Mouse (Mus musculus) right cerebral cortex, adult 18-20 months (tissue): ENCODE measurements around the gene Plekhh3.
"Not testable (repeated sequence)": the region's sequence is repeated elsewhere in the genome, so short reads cannot be mapped to it uniquely, and the experiment has no call there.

Experiments used
- DNase-seq: peaks from one replicate; pipeline ENCODE4 v3.0.0; 2022; ENCODE audit warnings: mixed read lengths

Gene Plekhh3

DNA sequence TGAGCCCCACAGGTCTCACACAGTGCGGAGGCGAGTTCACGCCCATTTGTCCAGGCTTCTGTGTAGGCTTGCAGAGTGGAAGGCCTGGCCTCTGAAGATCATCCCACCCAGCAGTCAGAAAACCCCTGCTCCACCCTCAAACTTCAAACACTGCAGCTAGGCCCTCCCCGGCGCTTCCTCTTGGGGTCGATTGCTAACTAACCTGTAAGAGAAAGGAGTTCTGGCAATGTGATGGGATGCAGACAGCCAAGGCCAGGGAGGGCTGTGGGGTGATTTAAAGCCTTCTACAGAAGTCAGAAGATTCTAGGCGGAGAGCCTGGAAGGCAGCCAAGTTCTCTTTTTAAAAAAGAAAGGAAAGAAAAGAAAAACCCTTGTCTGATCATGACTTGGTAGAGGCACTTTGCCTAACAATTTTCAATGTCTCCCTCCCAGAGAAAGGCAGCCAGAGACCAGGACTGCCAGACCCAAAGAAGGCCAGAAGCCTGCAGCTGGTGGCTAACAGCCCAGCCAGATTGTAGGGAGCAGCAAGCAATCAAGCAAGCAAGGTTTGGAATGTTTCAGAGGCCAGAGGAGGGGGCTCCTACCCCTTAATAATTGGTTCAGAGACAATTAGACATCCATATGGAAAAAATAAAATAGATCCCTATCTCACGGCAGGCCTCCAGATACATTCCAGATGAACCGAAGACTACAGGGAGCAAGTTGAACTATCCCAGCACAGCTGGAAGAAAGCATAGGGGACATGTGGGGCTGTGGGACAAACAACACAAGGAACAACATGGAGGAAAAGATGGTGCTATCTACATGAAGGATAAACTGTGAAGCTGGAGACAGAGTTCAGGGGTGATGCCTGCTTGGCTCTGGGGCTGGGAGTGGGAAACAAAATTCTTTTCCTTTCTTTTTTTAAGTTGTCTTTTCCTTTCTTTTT lies 21.7 kb downstream of the Plekhh3 start:
- no peak for DNase-seq

DNA sequence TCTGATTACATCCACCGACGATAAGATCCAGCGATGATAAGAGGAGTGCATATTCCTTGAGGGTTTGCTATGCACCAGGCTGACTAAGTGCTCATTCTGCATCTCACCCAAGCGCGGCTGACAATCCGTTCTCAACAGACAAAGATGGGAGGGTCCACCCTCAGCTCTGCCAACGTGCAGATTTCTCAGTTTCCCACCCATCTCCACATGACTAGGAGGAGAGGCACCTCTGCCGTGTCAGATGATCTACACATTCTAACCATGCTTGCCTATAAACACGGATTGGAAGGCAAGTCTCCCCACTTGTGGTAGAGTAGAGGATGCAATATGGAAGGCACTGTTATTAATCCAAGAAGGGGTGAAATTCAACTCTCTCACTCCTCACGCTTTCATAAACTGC lies 22.4 kb downstream of the Plekhh3 start:
- DNase-seq = no peak

DNA sequence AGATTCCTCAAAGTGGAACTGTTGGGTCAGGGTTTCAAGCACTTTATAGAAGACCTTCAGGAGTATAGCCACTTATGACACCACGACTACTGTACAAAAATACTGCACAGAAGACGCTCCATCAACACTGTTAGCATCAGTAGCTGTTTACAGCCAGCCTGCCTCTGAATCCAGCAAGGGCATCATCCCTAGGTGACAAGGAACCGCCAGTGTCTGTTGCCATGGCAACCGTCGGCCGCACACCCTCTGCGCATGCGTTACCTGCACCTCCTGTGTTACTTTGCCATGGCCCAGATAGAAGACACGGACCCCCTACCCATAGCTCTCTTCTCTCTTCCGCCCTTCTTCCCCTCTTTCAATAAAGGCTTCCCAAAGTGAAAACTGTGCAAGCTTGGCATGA lies 24.8 kb downstream of the Plekhh3 start:
- DNase-seq = peak; percentile 58

DNA sequence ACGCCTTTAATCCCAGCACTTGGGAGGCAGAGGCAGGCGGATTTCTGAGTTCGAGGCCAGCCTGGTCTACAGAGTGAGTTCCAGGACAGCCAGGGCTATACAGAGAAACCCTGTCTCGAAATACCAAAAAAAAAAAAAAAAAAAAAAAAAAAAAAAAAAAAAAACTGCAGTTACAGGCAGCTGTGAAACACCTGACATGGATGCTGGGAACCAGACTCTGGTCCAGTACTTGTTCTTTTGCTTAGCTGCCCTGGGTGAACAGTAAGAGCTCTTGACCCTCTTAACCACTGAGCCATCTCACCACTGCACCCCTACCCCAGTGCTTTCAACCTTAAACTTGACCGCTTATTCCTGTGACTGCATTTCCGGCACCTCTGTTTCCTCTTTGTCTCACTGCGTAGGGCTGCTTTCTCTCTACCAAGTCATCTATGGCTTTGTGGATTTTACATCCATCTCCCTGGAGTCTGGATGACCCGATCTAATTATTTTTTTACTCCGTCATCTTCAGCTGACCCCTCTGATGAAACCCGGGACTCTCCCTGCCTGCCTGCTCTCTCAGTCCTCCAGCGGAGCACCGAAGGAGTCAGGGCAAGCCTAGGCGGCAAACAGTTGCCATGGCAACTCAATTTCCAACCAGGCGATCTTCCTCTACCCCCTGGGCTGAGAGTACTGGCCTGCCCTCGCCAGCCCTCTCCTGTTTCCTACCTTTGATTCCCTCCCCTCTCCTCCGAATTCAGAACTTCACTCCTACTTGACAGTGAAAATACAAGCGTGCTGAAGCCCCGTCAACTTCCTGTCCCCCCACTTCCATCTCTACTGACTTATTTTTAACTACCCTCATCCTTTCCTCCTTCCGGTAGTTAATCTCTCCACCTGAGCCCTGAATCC lies 27.6 kb downstream of the Plekhh3 start:
- peak; percentile 68 for DNase-seq

DNA sequence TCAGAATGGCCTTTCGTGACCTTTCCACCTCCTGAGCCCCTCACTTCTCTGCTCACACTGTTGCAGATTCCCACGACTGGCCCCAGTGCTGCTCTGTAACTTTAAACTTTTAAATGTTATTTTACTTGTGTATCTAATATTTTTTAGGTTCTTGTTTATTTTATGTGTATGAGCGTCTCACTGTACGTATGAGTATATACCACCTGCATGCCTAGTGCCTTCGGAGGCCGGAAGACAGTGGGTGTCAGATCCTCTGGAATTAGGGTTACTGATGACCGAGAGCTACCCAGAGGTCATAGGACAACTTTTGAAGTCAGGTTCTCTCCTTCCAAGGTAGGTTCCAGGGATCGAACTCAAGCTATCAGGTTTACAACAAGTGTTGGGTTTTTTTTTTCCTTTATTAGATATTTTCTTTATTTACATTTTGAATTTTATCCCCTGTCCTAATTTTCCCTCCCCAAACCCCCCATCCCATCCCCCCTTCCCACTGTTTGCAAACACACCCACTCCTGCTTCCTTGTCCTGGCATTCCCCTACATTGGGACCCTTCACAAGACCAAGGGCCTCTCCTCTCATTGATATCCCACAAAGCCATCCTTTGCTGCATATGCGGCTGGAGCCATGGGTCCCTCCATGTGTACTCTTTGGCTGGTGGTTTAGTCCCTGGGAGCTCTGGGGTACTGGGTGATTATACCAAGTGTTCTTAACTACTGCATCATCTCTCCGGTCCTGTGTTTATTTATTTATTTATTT lies 28.8 kb downstream of the Plekhh3 start:
- no peak for DNase-seq

DNA sequence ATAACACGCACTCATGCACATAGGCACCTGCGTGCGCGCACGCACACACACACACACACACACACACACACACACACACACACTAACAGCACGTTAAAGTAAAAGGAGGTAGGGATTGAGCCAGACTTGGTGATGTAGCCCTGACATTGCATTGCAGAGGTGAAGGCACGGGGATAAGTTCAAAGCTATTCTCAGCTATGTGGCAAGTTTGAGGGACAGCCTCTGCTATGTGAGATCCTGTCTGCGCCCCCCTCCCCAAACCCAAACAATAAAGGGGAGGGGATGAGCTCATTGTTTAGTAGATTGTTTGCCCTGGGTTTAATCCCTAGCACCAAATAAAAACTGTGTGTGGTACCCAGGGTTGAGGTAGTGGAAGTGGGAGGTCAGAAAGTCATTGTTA lies 30.1 kb downstream of the Plekhh3 start:
- no peak for DNase-seq

DNA sequence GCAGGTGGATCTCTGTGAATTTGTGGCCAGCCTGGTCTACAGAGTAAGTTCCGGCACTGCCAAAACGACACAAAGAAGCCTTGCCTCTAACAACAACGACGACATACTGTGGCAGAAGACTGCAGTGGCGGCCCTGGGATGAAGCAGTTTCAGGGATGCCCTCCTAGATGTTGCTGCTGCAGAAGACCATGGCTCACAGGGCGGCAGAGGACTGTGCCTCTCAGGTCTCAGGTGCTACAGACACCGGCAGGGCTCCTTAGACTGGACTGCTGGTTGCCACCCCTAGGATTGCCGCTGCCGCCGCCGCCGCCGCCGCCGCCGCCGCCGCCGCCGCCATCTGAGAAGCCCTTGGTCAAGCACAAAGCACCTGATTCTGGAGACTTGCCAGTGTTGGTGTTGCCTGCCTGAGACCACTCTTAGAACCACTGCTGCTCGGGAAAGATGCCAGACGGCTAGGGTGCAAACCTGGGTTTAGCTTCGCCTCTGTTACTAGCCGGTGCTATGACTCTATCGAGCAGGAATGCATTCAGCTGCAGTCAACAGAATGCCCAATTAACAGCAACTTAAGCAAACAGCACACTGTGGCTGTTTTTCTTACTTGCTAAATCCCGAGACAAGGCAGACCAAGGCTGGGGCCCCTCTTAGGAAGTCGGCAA lies 30.9 kb downstream of the Plekhh3 start:
- DNase-seq = no peak

DNA sequence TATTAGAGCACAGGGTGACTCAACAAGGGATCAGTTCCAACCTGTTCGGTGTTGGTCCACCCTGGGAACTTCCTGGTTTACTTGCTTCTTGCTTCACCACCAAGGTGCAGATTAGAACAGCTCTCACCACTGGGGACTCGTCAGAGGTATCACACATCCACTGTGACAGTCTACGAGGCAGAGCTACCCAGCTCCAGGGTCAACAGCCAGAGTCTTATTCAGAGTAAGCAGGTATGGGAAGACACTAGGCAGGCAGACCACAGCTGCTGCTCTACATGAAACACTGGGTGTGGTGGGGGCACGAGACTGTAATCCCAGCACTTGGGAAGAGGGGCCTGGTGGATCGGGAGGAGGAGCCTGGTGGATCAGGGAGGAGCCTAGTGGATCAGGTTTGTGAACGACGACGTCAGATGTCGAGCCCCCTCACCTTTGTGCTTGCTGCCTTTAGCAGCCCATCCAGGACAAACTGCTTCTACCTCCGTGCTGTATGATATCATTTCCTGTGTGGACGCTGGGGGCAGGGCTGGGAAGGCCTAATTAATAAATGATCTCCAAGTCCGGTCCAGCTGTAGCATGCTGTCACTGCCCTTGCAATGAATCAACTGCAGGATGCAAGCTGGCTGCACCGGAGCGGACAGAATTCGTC lies 32.5 kb downstream of the Plekhh3 start:
- DNase-seq = no peak

DNA sequence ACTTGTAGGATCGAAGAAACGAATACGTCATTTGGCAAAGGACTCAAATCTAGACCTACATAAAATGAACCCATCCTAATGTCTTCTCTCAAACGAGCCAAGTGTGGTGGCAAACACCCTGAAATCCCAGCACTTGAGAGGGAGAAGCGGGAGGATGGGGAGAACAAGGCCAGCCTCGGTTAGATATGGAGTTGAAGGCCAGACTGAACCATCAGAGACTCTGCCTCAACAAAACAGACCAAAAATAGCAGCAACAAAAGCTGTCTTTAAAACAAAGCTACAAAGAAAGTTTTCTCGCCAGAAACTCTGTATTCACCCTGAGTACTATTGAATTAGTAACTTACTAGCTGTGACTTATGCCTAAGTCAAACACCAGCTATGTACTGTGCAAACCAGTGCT lies 34.2 kb downstream of the Plekhh3 start:
- no peak for DNase-seq

DNA sequence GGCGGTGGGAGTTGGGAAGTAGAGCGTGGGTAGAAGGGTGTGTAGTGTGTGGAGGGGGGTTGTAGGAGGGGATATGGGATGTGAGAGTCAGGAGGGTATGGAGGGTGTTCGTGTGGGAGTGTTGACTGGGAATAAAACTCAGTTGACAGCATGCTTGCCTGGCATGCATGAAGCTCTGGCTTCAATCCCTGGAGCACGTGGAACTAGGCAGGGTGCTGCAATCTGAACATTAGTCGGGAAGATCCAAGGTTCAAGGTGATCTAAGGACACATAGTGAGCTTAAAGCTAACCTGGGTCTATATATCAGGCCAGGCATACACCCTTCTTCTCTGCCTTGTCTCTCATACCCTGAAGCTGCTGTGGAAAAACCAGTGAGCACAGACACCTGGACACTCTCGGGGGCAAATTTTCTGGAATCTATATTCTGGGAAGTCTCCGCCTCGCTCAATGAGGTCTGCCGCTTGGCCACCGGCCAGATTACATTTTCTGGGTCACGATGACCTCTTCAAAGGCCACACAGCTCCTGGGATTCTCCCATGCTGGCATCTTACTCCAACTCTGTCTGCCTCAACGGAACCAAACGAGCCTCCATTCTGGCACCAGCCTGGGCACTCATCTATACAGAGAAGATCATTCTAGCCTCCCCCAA lies 36.8 kb downstream of the Plekhh3 start:
- no peak for DNase-seq

DNA sequence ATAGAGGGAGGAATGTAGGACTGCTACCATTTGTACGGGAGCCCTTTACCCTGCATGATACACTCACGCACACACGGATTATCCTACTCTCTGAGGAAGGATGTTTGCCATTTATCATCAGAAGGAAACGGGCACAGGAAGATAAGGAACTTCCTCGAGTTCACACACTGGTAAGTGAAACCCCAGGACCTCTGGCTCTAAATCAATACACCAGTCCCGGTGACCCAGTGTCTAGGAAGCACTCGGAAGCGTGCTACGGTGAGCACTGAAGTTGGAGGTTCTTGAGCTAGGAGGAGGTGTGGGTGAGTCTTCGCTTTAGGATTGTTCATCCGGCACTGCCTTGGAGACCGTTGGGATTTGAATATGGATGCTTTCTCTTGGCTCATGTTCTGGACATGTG lies 38.1 kb downstream of the Plekhh3 start:
- DNase-seq = no peak

DNA sequence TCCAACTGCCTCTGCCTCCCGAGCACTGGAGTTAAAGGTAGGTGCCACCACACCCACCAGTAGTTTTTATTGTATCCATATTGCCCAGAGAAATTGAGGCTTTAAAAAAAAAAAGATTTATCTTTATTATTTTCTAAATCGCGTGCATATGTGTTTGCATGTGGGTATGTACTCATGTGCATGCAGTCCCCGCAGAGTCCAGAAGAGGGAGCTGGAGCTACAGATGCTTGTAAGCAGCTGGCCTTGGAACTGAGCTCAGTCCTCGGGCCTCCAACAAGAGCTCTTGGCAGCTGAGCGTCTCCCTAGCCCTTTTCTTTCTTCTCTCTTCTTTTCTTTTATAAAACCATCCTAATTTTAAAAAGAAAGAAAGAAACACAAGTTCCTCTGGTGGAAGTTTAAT lies 39.5 kb downstream of the Plekhh3 start:
- DNase-seq = no peak

DNA sequence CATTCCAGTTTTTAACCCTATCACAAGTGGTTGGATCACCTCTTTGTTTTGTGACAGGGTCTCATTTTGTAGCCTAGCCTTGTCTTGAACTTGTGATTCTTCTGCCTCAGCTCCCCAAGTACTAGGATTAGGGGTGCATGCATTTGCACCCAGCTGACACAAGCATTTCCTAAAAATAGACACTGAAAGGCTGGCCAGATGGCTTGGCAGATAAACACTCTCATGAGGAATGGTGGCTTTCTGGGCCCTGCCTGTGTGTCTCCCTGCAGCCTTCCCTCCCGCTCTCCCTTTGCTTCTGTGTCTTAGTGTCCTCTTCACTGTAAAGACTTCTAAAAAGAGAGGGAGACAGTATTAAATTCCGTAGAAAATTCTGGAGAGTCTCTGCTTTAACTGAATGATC lies 40.0 kb downstream of the Plekhh3 start:
- no peak for DNase-seq

DNA sequence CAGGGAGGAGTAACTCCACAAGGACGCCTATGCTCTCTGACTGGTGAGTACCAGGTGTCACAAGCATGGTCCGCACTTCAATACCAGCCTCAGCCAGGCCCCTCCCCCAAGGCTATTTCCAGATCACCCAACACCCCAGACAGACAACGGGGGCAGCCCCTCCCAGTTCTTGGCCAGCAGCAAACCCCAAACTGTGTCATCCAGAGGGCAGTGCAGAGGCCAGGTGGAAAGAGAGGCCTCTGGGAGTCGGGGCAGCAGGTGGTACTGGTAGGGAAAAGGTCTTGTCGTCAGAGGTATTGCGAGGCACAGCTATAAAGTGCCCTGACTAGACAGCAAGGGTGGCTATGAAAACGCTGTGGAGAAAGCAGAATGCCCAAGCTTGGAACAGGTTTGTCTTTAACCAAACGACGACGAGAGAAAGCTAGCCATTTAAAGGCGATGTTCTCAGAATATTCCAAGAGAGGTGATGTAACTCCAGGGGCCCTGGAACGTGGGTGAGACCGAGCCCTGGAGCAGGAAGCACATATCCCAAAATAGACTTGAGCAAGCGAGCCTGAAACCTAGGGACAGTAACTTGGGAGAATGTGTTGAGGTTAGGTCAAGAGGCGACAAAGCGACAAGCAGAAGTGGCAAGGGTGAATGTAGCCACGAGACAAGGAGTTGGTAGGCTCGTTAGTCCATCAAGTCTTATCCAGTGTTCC lies 40.9 kb downstream of the Plekhh3 start:
- no peak for DNase-seq

DNA sequence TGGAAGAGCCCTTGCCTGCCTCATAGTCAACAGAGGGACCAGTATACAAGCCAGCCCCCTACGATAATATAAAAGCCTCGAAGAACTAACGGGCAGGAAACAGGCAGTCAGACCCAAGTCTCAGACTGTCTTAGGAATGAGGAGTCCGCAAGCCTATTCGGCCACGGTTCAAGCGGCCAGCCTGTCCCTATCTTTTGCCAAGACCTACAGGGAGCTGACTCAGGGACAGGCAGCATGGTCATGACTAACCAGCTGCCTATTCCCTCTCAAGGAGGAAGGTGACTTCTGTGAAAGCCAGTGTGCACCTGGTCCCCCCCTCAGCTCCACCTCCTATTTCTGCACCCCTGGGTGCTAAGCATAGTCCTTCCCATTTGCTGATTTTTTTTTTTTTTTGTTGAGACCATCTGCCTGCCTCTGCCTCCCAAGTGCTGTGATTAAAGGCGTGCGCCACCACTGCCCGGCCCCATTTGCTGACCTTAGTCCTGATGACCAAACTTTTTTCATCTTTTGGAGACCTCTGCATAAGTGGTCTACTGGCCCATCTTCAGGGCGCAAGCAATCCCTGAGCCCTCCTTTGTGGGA lies 42.1 kb downstream of the Plekhh3 start:
- DNase-seq = no peak

DNA sequence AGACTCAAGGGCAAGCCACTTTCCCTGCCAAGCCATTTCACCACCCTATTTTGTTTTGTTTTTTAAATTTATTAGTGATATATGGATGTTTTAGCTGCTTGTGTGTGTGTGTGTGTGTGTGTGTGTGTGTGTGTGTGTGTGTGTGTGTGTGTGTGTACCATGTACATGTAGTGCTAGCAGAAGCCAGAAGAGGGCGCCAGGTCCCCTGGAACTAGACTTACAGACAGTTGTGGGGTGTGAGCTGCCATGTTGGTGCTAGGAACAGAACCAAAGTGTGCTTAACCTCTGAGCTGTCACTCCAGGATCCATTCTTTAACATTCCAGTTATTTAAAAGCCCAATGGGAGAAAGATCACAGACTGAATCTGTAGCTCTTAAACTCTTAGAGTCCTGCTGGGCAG lies 44.1 kb downstream of the Plekhh3 start:
- DNase-seq = no peak

DNA sequence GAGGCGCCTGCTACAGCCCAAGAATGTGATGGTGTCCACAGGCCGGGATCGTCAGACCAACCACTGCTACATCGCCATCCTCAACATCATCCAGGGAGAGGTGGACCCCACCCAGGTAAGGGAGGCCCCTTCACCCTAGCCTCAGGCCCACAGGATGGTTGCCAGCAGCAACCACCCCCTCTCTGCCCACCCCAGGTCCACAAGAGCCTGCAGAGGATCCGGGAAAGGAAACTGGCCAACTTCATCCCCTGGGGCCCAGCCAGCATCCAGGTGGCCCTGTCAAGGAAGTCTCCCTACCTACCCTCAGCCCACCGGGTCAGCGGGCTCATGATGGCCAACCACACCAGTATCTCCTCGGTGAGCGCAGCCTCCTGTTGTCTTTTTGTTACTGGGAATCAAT lies 46.1 kb downstream of the Plekhh3 start:
- DNase-seq = not testable (repeated sequence)

DNA sequence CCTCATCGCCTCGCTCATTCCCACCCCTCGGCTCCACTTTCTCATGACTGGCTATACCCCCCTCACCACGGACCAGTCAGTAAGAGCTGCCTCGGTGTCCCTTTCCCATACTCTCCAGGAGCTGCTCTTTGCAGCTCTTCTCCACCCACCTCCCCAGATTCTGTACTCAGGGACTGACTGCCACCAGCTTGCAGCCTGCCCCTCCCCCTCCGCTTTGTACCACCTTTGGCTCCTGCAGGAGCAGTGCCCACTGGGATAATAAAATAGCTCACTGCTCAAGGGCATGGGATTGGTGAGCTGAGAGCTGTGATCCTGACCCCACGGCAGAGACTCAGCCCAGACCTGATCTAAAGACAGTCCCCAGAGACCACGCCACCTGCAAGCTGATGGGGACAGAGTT lies 46.7 kb downstream of the Plekhh3 start:
- DNase-seq = not testable (repeated sequence)

DNA sequence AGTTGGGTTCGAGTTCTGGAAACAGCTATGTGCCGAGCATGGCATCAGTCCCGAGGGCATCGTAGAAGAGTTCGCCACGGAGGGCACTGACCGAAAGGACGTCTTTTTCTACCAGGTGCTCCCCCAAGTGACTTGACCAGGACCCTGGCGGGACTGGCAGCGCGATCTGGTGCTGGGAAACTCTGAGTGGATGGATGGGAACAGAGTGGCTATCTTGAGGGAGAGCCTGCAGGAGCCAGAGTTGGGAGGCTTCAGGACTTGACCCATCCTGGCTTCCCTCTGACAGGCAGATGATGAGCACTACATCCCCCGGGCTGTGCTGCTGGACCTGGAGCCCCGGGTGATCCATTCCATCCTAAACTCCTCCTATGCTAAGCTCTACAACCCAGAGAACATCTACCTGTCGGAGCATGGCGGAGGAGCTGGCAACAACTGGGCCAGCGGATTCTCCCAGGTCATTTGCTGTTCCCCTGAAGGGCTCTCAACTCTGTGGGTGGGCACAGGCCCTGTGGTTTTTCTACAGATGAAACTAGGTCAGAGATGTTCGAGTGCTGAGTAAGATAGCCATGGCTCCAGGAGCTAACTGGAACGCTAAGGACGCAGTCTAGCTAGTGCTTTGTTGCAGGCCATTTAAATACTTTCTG lies 50.5 kb downstream of the Plekhh3 start:
- DNase-seq = no peak
